Mouse (Mus musculus) gastrocnemius, postnatal 10 days (tissue): ENCODE data around the gene Dus1l. TPM values are rescaled to one million over a fixed set of nuclear protein-coding genes. Genes with fewer than 3 reads are reported as not detected.
"Not testable (repeated sequence)": the region's sequence is repeated elsewhere in the genome, so short reads cannot be mapped to it uniquely, and the experiment has no call there.

ENCODE experiments used
- DNase-seq: peaks from one replicate; pipeline ENCODE4 v3.0.0; 2021; ENCODE audit warnings: mixed read lengths
- long read RNA-seq, 2 experiments: library from polyadenylated mRNA; stranded (forward); transcript quantifications; one replicate each; pipeline ENCODE4 v2.0.0; 2021
- total RNA-seq, 2 experiments: library from RNA; stranded (reverse); gene quantifications; 2 replicates each; pipeline ENCODE4 v1.2.3; 2021

The Dus1l gene
- 10 to 100 TPM; 29.9 to 34.0 TPM for total RNA-seq
- long read RNA-seq, experiment 1, partial matches to known transcripts = 1 of 85 reads
- long read RNA-seq, experiment 1, other reads (novel, unspliced or antisense) = 84 of 85 reads
- long read RNA-seq, experiment 2, partial matches to known transcripts = 58 of 78 reads
- long read RNA-seq, experiment 2, other reads (novel, unspliced or antisense) = 20 of 78 reads

DNA sequence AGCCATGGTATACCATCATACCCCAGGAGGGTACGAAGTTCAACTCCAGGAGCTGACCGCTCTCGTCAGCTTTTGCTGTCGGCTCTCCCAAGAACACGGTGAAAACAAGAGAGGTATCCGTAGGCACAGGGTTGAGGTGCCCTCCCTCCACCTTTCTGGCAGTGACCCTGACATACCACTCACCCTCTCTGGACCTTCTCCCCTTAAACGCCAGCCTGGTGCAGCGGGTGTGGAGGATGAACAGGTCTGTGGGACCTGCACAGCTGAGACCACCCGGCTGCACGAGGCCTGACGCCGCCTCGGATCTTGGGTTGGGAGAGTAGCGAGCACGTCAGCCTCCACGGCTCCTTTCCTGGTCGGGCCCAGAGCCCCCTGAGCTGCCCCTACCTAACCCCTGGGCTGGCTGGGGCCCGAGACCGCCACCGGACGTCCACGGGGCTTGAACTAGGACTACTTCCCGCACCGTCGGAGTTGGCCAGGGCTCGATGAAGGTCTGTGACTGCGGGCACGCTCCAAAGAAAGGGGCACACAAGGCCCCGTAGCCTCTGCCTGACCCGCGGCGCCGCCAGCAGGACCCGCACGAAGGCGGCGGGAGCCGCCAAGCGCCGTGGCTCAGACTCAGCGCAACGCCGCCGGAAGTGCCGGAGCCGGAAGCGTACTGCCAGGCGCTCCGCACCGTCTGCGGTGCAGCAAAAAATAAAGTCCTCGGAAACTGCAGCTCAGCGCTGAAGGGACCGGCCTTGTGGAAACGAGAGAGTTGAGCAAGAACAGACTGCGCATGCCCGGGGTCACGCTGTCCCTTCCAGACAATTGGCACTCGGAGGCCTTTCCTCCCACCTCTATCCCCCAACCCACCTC is at the start of gene Dus1l:
Dus1l (minus strand) TSS at position 648 of the 858 bp plus-strand sequence.
- peak; percentile 97 for DNase-seq

DNA sequence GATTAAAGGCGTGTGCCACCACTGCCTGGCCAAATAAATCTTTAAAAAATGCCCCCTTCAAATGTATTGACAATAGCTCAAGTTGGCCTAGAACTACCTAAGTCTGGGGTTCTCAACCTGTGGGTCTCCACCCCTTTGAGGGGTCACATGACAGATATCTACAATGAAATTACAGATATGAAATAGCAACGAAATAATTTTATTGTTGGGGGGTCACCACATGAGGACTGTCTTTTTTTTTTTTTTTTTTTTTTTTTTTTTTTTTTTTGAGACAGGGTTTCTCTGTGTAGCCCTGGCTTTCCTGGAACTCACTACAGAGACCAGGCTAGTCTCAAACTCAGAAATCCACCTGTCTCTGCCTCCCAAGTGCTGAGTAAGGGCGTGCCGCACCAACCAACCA is 48.1 kb upstream of the Dus1l start:
- DNase-seq = no peak

DNA sequence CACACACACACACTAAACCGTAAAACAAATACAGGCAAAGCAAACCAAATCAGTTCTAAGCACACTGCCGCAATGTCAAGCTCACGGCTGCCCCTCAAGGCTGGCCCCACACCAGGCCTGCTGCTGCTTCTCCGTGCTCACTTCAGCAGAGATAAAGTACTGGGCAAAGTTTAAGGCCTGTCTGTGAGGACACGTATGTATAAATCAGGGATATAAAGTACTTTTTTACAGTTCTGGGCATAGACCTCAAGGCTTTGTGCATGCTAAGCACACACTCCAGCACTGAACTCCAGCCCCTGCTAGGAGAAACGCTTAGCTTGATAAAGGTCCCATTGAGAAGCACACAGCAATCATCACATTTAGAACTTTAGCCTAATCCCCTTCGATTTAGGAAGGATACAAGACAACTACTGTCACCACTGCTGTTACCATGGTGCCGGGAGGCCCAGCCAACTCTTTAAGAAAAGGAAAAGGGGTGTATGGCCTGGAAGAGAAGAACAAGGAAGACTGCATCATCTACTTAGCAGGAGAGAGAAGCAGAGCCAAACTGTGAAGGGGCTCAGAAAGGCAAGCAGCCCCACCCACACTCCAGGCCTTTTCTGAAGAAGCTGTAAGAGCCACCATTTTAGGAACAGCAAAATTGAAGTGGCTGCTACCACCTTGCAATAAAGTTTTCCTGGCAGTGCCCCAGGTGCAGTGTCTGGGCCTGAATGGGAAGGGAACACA is 37.5 kb upstream of the Dus1l start:
- DNase-seq = no peak

DNA sequence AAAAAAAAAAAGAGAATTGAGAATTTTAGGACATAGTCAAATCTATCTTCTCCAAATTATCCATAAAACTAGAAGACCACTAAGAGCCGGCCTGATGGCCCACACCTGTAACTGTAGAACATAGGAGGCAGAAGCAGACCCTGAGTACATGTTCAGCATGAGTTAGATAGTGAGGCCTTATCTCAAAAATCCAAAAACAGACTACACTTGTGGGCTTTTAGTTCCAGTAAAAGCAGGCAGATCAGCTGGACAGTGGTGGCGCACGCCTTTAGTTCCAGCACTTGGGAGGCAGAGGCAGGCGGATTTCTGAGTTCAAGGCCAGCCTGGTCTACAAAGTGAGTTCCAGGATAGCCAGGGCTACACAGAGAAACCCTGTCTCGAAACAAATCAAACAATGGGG is 36.8 kb upstream of the Dus1l start:
- not testable (repeated sequence) for DNase-seq

DNA sequence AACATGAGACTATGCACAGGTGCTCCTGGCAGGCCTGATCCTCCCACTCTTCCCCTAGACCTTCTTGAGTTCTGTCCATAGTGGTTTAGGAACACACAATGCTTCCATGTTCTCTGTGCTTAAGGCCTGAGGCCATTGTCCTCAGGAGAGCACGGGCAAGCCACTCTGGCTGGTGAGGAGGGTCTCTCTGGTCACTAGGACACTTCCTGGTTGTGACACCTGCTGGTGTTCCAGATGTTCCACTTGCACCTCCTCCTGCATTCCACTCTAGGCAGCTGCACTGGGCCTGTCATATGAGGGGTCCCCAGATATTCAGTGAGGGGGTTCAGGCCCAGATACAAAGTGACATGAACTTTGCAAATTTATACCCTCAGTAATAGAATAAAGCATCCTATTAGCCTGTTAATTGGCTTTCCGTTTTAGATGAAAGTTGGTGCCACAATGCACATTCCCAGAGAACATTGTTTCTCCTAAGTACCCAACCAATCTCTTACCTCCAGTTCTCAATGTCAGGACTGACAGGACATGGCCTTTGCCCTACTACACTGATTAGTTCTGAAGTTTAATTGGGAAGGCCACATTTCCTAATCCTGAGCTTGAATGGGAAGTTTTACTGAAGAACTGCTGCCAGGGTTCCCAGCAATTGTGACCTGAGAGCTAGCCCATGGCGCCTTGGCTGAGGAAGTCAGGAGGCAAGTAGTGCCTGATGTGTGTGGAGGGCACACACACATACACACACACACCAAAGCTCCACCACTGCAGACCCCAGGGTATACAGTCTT is 35.6 kb upstream of the Dus1l start:
- DNase-seq = no peak

DNA sequence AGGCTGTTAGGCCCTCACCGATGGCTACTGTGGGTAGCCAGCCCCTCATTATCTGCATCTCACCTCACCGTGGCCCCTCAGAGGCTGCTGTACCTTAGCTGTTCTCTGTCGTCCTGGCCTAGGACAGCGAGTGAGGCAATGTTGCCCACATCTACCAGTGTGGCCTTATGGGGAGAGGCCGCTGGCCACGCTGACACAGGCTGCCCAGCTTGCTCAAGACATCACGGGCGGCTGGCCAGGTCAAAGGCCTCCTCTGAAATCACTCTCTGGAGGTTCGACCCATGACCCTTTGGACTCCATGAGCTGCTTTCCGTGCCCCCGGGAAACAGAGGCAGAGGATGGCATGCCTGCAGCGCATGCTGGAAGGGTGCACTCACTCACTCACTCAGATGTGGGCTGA is 34.5 kb upstream of the Dus1l start:
- DNase-seq = no peak

DNA sequence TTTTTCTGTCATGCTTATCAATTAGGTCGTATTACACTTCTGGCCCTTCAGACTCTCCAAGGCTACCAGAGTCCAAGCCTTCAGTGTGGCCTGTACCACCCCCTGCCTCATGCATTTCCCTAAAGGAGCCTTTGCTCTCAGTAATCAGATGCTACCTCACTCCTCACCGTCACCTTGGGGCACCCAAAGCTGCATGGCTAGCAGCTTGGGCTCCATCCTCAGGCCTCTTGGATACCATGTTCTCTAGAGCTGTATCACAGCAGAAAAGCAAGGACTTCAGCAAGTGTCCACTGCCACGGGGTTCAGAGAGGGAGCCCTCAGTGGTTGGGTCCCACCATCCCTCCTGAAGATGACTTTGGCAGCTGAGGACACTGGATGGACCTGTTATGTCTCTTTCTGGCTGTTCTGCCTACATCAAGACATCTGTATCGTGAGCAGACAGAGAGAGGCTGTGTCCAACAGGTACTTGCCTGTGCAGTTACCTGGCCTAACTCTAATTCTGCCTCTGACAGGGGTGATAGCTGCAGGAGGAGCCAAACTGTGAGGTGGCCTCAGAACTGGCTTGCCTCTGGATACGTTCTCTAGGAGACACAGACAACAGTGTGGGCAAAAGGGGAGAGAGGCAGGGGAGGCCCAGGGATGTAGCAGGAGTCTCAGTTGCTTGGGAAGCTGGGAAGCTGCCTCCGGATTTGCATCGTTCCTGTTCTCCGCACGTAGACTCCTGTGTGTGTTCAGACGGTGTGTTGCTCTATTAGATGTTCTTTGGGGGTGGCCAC is 33.7 kb upstream of the Dus1l start:
- DNase-seq = no peak

DNA sequence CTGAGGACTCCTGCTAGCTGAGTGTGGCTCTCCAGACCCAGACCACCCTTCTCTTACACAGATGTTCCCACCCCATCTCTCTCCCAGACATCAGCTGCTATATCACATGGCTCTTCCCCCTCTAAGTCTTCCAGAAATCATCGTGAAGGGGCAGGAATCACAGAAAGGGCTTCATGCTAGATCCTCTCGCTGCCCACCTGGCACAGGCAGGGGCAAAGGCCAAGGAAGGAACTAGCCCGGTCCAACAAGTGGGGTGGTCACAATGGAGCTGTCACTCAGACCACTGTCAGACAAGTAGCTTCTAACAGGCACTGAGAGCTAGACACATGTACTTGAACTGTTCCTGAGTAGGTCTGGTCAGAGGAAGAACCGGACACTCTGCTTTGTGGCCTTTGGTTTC is 32.2 kb upstream of the Dus1l start:
- no peak for DNase-seq

DNA sequence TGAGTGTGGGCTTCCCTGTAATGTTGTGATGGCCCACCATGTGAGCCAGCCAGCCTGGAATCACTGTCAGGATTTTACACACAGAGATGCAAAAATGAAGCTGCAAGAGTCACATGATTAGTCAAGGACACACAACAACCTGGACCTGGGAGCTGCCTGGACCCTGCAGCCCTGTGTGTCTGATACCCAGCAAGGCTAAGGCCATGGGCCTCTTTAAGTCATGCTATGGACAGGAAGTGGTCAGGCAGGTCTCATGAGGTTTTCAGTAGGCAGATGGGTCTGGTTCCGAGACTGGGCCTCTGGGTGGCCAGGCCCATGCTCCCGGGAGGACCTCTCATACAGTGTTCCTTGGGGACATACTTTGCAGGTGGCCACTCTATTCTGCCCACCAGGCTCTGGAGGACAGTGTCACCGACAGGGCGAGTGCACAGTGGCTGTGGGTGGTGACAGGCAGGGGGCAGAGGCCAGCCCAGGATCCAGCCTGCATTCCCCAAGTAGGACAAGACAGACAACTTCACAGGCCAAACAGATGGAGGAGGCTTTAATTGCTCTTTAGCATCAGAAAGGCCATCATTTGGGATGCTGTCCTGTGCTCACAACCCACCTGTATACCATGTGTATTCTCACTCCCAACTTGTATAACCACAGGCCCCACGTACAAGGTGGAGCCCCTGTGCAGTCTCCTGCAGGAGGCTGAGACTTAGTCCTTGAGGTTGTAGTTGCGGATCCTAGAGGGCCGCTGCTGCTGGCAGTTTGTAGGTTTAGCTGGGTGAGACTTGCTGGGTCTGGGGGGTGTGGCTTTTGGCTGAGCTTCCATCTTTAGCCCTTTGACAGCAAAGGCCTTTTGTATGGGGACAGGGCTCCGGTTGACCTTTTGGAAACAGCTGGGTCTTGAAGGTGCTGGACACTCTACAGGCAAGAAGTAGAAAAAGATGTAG is 30.1 kb upstream of the Dus1l start:
- DNase-seq = no peak

DNA sequence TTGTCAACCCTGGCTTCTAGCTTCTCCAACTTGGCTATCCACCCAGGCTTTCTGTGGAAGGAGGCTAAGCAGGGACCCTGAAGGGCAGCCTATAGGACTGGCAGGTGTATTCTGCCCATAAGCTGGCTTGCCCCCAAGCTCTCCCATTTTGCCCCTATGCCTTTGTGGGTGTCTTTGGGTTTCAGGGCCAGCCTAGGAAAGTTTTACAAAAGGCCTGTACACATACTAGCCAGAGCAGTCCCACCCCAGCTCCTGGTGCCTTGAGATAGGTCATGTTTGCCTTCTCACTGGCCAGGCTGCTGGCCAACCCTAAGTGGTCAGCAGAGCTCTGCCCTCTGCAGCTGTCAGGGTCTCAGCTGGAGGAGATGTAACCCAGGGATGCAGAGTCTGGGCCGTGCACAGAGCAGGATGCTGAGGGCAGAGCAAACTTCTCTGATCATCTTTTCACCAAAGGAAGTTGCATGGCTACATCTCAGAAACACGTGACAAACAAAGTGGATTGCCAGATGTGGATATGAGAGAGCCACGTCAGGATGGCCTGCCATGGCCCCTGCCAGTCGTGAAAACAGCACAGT is 29.2 kb upstream of the Dus1l start:
- no peak for DNase-seq

DNA sequence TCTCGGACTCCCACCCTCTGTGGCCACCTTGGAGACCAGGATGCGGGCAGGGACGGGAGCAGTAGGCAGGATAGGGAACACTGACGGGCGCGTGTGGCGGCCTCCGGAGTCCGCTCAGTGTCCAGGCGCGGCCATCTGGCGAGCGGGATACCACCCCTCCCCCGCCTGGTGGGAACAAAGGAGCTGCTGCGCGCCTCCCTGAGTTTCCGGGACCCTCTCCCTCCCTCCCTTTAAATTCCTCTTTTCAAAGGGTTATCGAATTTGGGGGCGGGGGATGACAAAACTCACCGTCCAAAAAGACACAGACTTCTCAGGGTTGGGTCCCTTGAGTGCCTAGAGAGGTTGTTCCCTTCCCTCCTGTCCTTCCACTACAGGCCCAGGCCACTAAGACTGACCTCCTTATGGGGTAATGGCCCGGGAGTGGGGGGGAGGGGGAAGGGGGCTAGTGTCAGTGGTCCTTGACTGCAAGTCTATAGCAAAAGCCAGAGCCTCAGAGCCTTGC is 28.6 kb upstream of the Dus1l start:
- no peak for DNase-seq

DNA sequence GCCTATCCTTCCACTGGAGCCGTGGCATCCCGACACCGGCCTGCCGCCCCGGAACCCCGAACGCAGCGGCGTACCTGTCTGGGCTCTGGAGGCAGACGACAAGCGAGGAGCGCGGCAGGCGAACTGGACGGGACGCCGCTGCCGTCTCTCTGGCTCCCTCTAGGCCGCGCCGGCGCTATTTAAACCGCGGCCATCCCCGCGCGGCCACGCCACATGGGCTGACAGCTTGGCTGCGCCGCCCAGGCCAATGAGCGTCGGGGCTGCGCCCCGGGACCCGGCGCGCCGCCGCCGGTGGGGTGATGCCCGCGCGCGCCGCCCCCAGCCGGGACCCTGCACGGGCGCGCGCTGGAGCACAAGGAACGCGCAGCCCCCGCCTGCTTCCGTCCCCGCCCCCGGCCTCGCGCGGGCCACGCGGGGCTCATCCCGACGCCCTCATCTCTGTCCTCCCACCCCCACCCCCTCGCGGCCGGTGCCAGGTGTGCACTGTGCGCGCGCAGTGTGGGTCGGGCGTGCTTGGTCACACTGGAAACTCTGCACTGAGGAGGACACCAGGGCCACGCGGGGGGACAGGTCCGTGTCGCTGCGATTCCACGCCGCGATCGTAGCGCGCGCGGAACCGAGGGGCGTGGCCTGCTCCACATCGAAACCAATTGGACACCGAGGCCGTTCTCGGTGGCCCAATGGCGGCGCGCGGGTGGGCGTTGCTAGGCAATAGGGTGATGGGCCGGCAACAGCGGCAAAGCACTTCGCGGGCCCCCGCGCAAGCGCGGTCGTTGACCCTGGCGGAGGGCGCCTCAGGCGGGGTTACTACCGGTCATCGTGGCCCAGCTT is 28.0 kb upstream of the Dus1l start, which contains the start of gene Fasn:
Fasn (minus strand) TSS at position 592 of the 831 bp plus-strand sequence.
- DNase-seq = peak; percentile 96

DNA sequence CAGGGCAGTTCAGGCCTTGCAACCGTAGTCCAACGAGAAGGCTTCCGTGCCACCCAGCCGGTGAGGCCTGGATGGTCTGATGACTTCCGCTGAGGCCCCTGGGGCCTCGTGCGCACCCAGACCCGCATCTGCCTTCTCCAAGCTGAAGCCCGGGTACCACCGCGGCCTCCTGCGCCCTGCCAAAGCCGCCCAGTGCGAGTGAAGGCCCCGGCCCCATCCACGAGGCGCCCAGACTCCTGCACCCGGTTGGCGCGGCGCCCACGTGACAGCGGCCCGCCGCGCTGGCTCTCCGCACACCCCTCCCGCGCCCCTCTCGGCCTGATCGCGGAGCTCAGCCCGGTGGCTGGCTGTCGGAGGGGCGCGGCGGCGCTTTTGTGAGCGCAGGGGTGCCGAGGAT is 27.3 kb upstream of the Dus1l start:
- DNase-seq = peak; percentile 68

DNA sequence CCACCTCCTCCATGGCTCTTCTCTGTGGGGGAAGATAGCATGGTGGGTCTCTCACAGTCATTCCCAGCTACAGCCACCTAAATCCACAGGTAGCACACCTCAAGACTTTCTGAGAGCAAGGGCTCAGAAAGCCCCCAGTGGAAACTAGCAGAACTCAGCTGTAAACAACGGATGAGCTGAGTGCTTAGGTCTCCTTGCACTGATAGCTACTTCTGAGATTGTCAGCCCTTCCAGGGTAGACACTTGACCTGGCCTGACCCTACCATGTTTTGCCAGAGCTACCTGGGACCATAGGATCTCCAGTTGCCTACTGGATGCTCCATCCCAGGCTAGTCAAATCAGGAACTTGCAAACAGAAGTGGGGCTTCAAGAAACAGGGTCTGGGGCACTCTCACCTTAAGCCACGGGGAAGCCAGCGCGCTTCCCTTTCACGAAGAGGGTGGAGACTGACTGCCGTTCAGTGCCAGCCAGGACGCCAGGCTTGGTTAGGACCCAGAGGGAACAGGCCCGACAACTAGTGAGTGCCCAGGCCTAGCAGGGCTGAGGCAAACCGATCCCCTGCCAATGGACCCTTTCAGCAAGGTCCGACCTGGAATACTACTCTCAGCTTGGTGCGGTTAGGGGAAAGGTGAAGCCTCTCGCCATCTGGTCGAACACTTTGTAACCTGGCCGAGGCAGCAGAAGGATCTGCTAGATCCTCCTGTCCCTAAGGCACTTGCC is 26.8 kb upstream of the Dus1l start:
- DNase-seq = no peak

DNA sequence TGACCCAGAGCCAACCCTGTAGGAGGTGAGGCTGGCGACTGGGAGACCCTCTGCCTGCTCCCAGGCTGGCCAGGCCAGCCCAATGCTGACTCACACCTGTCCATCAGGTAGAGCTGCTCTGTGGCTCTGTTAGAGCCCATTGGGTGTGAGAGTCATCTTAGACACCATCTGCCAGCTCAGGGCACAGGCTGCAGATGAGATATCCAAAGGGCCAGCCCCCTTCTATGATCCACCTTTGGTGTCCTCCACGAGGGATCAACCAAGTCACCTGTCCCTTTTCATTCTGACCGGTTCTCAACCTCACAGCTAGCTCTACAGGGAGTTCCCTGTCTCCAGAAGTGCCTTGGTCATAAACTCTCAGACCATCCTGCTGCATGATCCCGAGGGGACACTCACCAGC is 26.1 kb upstream of the Dus1l start:
- DNase-seq = no peak

DNA sequence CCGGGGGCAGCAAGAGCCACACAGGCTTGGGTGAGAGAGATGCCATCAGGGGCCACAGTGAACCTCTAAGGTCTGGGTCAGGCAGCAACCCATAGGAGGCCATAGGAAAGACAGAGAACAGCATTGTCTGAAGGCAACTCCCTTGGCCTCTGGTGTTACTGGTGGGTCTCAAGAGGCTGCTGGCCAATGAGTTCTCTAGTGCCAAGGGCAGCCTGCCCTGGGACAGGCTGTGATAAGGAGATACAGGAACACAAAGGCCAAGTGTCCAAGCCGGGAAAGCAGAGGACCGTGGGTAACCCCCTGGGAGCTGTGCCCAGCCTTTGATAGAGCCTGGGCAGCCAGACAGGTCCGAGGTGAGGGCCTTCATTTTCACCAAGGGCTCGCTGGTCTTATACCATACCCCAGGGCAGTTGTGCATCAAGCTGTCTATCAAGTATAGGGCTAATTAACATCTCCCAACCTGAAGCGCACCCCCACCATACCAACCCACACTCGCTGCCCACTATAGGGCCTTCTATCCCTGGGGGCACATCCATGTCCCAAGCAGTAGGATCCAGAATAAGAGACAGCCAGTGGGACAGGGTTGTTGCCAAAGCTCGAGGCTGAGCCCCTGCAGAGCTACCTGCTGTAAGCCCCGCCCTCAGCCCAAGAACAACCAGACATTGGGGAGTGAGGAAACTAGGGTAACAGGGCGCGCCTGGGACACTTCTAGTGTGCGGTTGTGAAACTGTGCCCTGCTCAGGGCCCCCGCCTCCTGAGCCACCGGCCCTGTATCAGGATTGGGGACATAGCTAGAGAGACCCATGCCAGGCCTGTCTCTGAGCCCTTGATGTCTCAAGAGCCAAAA is 25.1 kb upstream of the Dus1l start:
- no peak for DNase-seq

DNA sequence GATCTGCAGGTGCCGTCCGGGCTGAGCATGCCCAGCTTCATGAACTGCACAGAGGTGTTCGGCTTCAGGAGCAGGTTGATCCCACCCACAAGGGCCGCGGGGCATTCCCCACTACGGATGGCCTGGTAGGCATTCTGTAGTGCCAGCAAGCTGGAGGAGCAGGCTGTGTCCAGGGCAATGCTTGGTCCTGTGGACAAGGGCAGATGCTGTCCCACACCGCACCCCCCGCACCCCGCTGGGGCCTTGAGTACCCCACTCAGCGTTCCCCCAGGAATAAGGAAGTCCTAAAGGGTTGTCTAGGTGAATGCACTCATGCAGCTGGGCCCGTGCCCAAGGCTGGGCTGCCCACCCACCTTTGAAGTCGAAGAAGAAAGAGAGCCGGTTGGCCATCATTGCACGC is 24.3 kb upstream of the Dus1l start:
- no peak for DNase-seq
